Mouse (Mus musculus) lung, postnatal 0 days (tissue): ENCODE data around the gene A630095E13Rik.
"Not testable (repeated sequence)": the region's sequence is repeated elsewhere in the genome, so short reads cannot be mapped to it uniquely, and the experiment has no call there.

Experiments used
- CTCF ChIP-seq: IDR thresholded peaks from 2 replicates; pipeline ENCODE4 v1.5.1; 2016; ENCODE audit warnings: antibody characterized with exemption, mild to moderate bottlenecking
- EP300 ChIP-seq: IDR thresholded peaks from 2 replicates; pipeline ENCODE4 v1.6.1; 2016; ENCODE audit warnings: antibody characterized with exemption, mild to moderate bottlenecking, control low read depth

- not testable (repeated sequence) for TF ChIP-seq CTCF, EP300
Observed at GRCm38 (mm10) chr9:36643276-36643675, at the start of gene A630095E13Rik.
